Mouse (Mus musculus) bone marrow, adult 2 months (tissue): Measurements from ENCODE around the gene Ubxn10.

Experiments used
- CTCF ChIP-seq: fragments of 200-500 bp; IDR thresholded peaks from 2 replicates; pipeline ENCODE4 v1.5.1; 2011; ENCODE audit warnings: low read length, control low read depth; ENCODE audit not compliant: control insufficient read depth, insufficient read depth
- POLR2A ChIP-seq: fragments of 200-500 bp; IDR thresholded peaks from 2 replicates; pipeline ENCODE4 v1.6.1; 2011; ENCODE audit warnings: low read depth, mild to moderate bottlenecking, control low read depth, low read length, borderline replicate concordance; ENCODE audit not compliant: control insufficient read depth

- TF ChIP-seq CTCF (no peak), POLR2A (no peak)
Measured at GRCm38 (mm10) chr4:138712096-138712495, 24.9 kb downstream of the Ubxn10 start.
